10 mouse cellular contexts compared by ENCODE assay signal in the genomic region with DNA sequence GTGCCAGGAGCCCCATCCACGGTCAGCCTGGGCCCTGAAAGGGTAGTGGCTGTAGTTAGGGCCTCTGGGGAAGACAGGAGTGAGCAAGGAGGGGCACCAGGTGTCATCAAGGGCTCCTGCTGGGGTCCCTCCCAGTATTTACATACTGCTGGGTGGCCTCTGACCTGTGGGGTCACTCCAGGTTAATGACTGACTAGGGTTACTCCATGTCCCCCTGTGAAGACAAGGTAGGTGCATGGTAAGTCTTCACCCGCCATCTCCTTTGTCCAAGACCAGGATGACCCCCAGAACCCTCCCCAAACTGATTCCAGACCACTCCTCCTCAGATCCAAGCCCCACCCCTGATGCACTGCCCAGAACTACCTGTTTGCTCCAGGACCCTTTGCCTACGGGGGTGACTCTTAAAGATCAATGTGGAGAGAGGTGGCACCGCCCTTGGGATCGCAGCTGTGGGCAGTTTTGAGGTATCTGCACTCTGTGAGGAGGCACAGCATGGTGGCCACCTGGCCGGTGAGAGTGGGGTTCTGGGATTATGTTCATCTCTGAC. TPM values are rescaled to one million over a fixed set of nuclear protein-coding genes. Genes with fewer than 3 reads are reported as not detected.
DNase-seq lines count a peak whose midpoint lies in the region; ATAC-seq and TF ChIP-seq lines count a peak whose summit lies in the region.
"Had no signal": no experiment of that assay in that cellular context is flagged by ENCODE, and none has a peak within 500 bp of the region (broad histone marks: within the 10 kb centered on the region; RNA-seq: fewer than 3 reads in every experiment).

A gene (minus strand): TSS at position 111 of the 547 bp plus-strand sequence.

- peaks cover 14% of the 10 kb centered on the region for H3K4me1 ChIP-seq in heart, adult 2 months (ENCODE audit: control insufficient read depth, insufficient read depth, low read length)
- peaks cover 35% of the 10 kb centered on the region for H3K4me1 ChIP-seq in liver, adult 2 months (ENCODE audit: control insufficient read depth, insufficient read depth, low read length)
- peaks cover 29% of the 10 kb centered on the region for H3K4me1 ChIP-seq in embryonic facial prominence, embryonic 12.5 days

- no peak for TF ChIP-seq CTCF in heart, adult 2 months (IDR thresholded peaks at IDR 0.05)
- TF ChIP-seq CTCF in liver, adult 2 months (IDR thresholded peaks at IDR 0.05; ENCODE audit: low read depth, low read length), result no peak

- peak within 1 kb of the TSS; percentile 20; the same call in 1 of the 2 replicates for H3K27ac ChIP-seq in heart, adult 2 months
- H3K27ac ChIP-seq in liver, adult 2 months (replicated peaks; ENCODE audit: insufficient read depth, low read depth, low read length), result peak within 1 kb of the TSS; percentile 90
- H3K27ac ChIP-seq in embryonic facial prominence, embryonic 12.5 days, result no peak within 1 kb of the TSS
- peak within 1 kb of the TSS; percentile 97 for H3K27ac ChIP-seq in macrophage
- H3K27ac ChIP-seq: neural tube, embryonic 13.5 days had no signal

- TF ChIP-seq POLR2A in heart, adult 2 months (IDR thresholded peaks at IDR 0.05; ENCODE audit: insufficient read depth, low read depth, low read length), result no peak
- TF ChIP-seq POLR2A in liver, adult 2 months (IDR thresholded peaks at IDR 0.05; ENCODE audit: extremely low read depth, insufficient read depth, low read length), result no peak

- DNase-seq in heart, adult 2 months, result no peak
- DNase-seq in heart, postnatal 10 days, result no peak
- DNase-seq in liver, adult 2 months (ENCODE audit: extremely low read depth, low read depth, low spot score), result peak; percentile 66
- DNase-seq in liver, result no peak
- DNase-seq in embryo, embryonic 10 days (ENCODE audit: low spot score), result no peak
- no peak for DNase-seq in T-cell, adult 2 months (ENCODE audit: low spot score)
- DNase-seq: adrenal gland, postnatal 25 days had no signal

- no peak for TF ChIP-seq EP300 in heart, adult 2 months (IDR thresholded peaks at IDR 0.05; ENCODE audit: insufficient read depth, low read depth, low read length)

- H3K79me2 ChIP-seq in heart, adult 2 months (replicated peaks; ENCODE audit: control insufficient read depth, insufficient read depth, low read length), result no peaks in the 10 kb centered on the region
- no peaks in the 10 kb centered on the region for H3K79me2 ChIP-seq in liver, adult 2 months (ENCODE audit: control insufficient read depth, insufficient read depth, low read length)
- peaks cover 13% of the 10 kb centered on the region for H3K79me2 ChIP-seq in macrophage (ENCODE audit: inconsistent target)

- WGBS in heart, adult 2 months, result 91% methylated on average over 6 of the region's 6 CpGs
- WGBS in liver, adult 2 months, result 32% methylated on average over 6 of the region's 6 CpGs
- 76% methylated on average over 6 of the region's 6 CpGs for WGBS in embryonic facial prominence, embryonic 12.5 days
- WGBS in macrophage (ENCODE audit: missing documents), result 94% methylated on average over 6 of the region's 6 CpGs

- intact Hi-C loops in heart, adult 2 months (cut with DNase I), result no loop called here
- intact Hi-C loops in heart, postnatal 10 days (cut with DNase I), result no loop called here

- H3K9me3 ChIP-seq in embryonic facial prominence, embryonic 12.5 days, result no peaks in the 10 kb centered on the region
- H3K9me3 ChIP-seq: neural tube, embryonic 13.5 days had no signal

- no peaks in the 10 kb centered on the region for H3K36me3 ChIP-seq in heart, adult 2 months (ENCODE audit: control insufficient read depth, insufficient read depth, low read length)
- H3K36me3 ChIP-seq in liver, adult 2 months (ENCODE audit: control insufficient read depth, insufficient read depth, low read length), result no peaks in the 10 kb centered on the region
- H3K36me3 ChIP-seq in embryonic facial prominence, embryonic 12.5 days, result no peaks in the 10 kb centered on the region
- H3K36me3 ChIP-seq in macrophage (ENCODE audit: inconsistent target), result no peaks in the 10 kb centered on the region
- H3K36me3 ChIP-seq: neural tube, embryonic 13.5 days had no signal

- H3K27me3 ChIP-seq in heart, adult 2 months (ENCODE audit: control insufficient read depth, insufficient read depth, low read length), result no peaks in the 10 kb centered on the region
- H3K27me3 ChIP-seq in liver, adult 2 months (ENCODE audit: control insufficient read depth, insufficient read depth, low read length), result no peaks in the 10 kb centered on the region
- H3K27me3 ChIP-seq in embryonic facial prominence, embryonic 12.5 days, result peaks cover 22% of the 10 kb centered on the region

- no peak for ATAC-seq in embryonic facial prominence, embryonic 12.5 days (ENCODE audit: insufficient number of reproducible peaks, insufficient read depth, low FRiP score, low TSS enrichment)

- H3K4me2 ChIP-seq in embryonic facial prominence, embryonic 12.5 days (replicated peaks), result 0 out of 2 replicates have a peak within 1 kb of the TSS, but pooled peaks have one; percentile 3

- H3K4me3 ChIP-seq in heart, adult 2 months, result no peak within 1 kb of the TSS
- H3K4me3 ChIP-seq in liver, adult 2 months (ENCODE audit: insufficient read depth, low read depth, low read length), result peak within 1 kb of the TSS; percentile 70
- H3K4me3 ChIP-seq in embryonic facial prominence, embryonic 12.5 days, result no peak within 1 kb of the TSS
- peak within 1 kb of the TSS; percentile 98 for H3K4me3 ChIP-seq in macrophage (ENCODE audit: inconsistent target)
- H3K4me3 ChIP-seq: neural tube, embryonic 13.5 days had no signal

- H3K9ac ChIP-seq in heart, adult 2 months (ENCODE audit: low read depth, low read length), result no peak within 1 kb of the TSS
- H3K9ac ChIP-seq in liver, adult 2 months (ENCODE audit: low read depth, low read length), result peak within 1 kb of the TSS; percentile 86
- H3K9ac ChIP-seq in embryonic facial prominence, embryonic 12.5 days, result no peak within 1 kb of the TSS; the same call in 1 of the 2 replicates
- H3K9ac ChIP-seq: neural tube, embryonic 13.5 days had no signal

RNA-seq across cellular contexts. Expression of the gene that starts here (rescaled TPM):
- total RNA-seq in heart, adult 2 months (2021), result 1 to 10 TPM; 1.1 to 2.0 TPM
- polyA plus RNA-seq in heart, adult 2 months (2012; rRNA removed), result 0.38 and 3.8 TPM in 2 replicates
- total RNA-seq in heart, postnatal 10 days (2021), result 1 to 10 TPM in 1 of 2 experiments, under 1 TPM in 1; 0.86 to 1.1 TPM
- total RNA-seq in liver, adult 2 months (2014; rRNA removed), result 5.8 and 12.6 TPM in 2 replicates
- polyA plus RNA-seq in liver, adult 2 months (2012; rRNA removed), result 23.8 and 27.7 TPM in 2 replicates
- polyA plus RNA-seq in embryonic facial prominence, embryonic 12.5 days (2016; fragmentation: Nextera tagmentation; extraction: Ambion mirVana), result not detected in 2 replicates
- 100 to 1,000 TPM in 12 of 26 experiments, 10 to 100 TPM in 13, 1 to 10 TPM in 1; 7.8 to 467 (median 92.6) TPM for total RNA-seq in macrophage (2018; cell fraction: chromatin; rRNA removed)
- total RNA-seq in macrophage (2018; cell fraction: cytosol; rRNA removed), result 1,000 to 10,000 TPM in 6 of 26 experiments, 100 to 1,000 TPM in 15, 10 to 100 TPM in 5; 69.9 to 1,947 (median 332) TPM
- total RNA-seq in macrophage (2018; cell fraction: nucleus; rRNA removed), result 1,000 to 10,000 TPM in 7 of 26 experiments, 100 to 1,000 TPM in 16, 10 to 100 TPM in 3; 89.0 to 1,533 (median 505) TPM
- polyA plus RNA-seq in macrophage (2018), result 24.3 to 124 TPM (median 74.3 TPM) in 3 replicates
- polyA plus RNA-seq: neural tube, embryonic 13.5 days had no signal

Comparison
In these comparisons a context has a peak if more than half of its experiments do, and no peak if none do; other contexts are left out.
1. H3K4me3 ChIP-seq: peak in liver, adult 2 months (single experiment) and macrophage (single experiment); none in heart, adult 2 months (single experiment) and embryonic facial prominence, embryonic 12.5 days (single experiment).